Mouse (Mus musculus) frontal cortex, adult 2 months (tissue): ENCODE data around the gene Rwdd3. TPM values are rescaled to one million over a fixed set of nuclear protein-coding genes. Genes with fewer than 3 reads are reported as not detected.

Experiments
- DNase-seq, 2 experiments: peaks; one replicate each; pipeline ENCODE4 v3.0.0; 2022; ENCODE audit warnings: low spot score in 1 of 2; ENCODE audit errors: extremely low spot score in 1 of 2
- polyA plus RNA-seq: library from polyadenylated mRNA; depleted of rRNA; stranded (reverse); fragments of >200 nt; gene quantifications from 2 replicates; pipeline ENCODE4 v1.2.3, GENCODE M21; 2012; rRNA removed

Rwdd3 gene
- 7.2 and 7.4 TPM in 2 replicates for polyA plus RNA-seq

GRCm38 (mm10) chr3:121171243-121171871 lies at the start of gene Rwdd3:
Gene Rwdd3 (minus strand): TSS chr3:121171695.
- peak; percentile 83 to 92 for DNase-seq

- no peak for DNase-seq
Measured at GRCm38 (mm10) chr3:121217011-121217410, 45.5 kb upstream of the Rwdd3 start.

GRCm38 (mm10) chr3:121213501-121213900 lies 42.0 kb upstream of the Rwdd3 start:
- DNase-seq, result no peak

GRCm38 (mm10) chr3:121212156-121212555 lies 40.7 kb upstream of the Rwdd3 start:
- no peak for DNase-seq

GRCm38 (mm10) chr3:121208994-121209393 lies 37.5 kb upstream of the Rwdd3 start:
- no peak for DNase-seq

GRCm38 (mm10) chr3:121206202-121206882 lies 34.8 kb upstream of the Rwdd3 start:
- no peak for DNase-seq

GRCm38 (mm10) chr3:121202638-121203037 lies 31.1 kb upstream of the Rwdd3 start:
- no peak for DNase-seq

GRCm38 (mm10) chr3:121201012-121201747 lies 29.7 kb upstream of the Rwdd3 start:
- no peak for DNase-seq

GRCm38 (mm10) chr3:121189199-121189598 lies 17.7 kb upstream of the Rwdd3 start:
- no peak for DNase-seq

GRCm38 (mm10) chr3:121187510-121187909 lies 16.0 kb upstream of the Rwdd3 start:
- no peak for DNase-seq

- DNase-seq, result no peak
Measured at GRCm38 (mm10) chr3:121186925-121187324, 15.4 kb upstream of the Rwdd3 start.

GRCm38 (mm10) chr3:121185197-121185596 lies 13.7 kb upstream of the Rwdd3 start:
- DNase-seq, result no peak

GRCm38 (mm10) chr3:121176011-121176410 lies 4.5 kb upstream of the Rwdd3 start:
- DNase-seq, result no peak

- DNase-seq, result no peak
Measured at GRCm38 (mm10) chr3:121174248-121174945, 2.9 kb upstream of the Rwdd3 start.

- no peak for DNase-seq
Measured at GRCm38 (mm10) chr3:121172718-121173117, 1.2 kb upstream of the Rwdd3 start.

GRCm38 (mm10) chr3:121171872-121172265 lies 374 bp upstream of the Rwdd3 start:
- DNase-seq, result no peak

GRCm38 (mm10) chr3:121170631-121171030 lies 864 bp downstream of the Rwdd3 start:
- no peak for DNase-seq

GRCm38 (mm10) chr3:121169092-121169942 lies 2.2 kb downstream of the Rwdd3 start:
- DNase-seq, result no peak

GRCm38 (mm10) chr3:121168581-121168980 lies 2.9 kb downstream of the Rwdd3 start:
- DNase-seq, result no peak

GRCm38 (mm10) chr3:121163271-121163819 lies 8.2 kb downstream of the Rwdd3 start:
- peak in 1 of 2 experiments; percentile 77 for DNase-seq
